Mouse (Mus musculus) heart, embryonic 11.5 days (tissue): ENCODE measurements around the gene Trim28. TPM values are rescaled to one million over a fixed set of nuclear protein-coding genes. Genes with fewer than 3 reads are reported as not detected.

Source experiments
- ATAC-seq: fragments of 200-750 bp; cut with Nextera tagmentation; replicated peaks from 2 replicates; pipeline ENCODE4 v1.8.0; 2017; ENCODE audit warnings: moderate library complexity; ENCODE audit not compliant: insufficient number of reproducible peaks, low FRiP score, low TSS enrichment
- H3K27ac ChIP-seq: fragments of 300-500 bp; sonication (generic); 2 replicates; pipeline ENCODE4 v1.5.1; 2014; ENCODE audit warnings: mild to moderate bottlenecking, low read depth, low read length
- H3K27me3 ChIP-seq: fragments of 300-500 bp; sonication (generic); 2 replicates; pipeline ENCODE4 v1.6.1; 2014; ENCODE audit warnings: mild to moderate bottlenecking, low read length, mixed read lengths; ENCODE audit not compliant: control insufficient read depth, insufficient read depth
- H3K36me3 ChIP-seq: fragments of 300-500 bp; sonication (generic); 2 replicates; pipeline ENCODE4 v1.6.1; 2014; ENCODE audit warnings: mild to moderate bottlenecking, low read length, moderate library complexity, mixed read lengths; ENCODE audit not compliant: control insufficient read depth, insufficient read depth
- H3K4me1 ChIP-seq: fragments of 300-500 bp; sonication (generic); 2 replicates; pipeline ENCODE4 v1.6.1; 2014; ENCODE audit warnings: low read length; ENCODE audit not compliant: control insufficient read depth, insufficient read depth
- H3K4me2 ChIP-seq: fragments of 300-500 bp; sonication (generic); 2 replicates; pipeline ENCODE4 v1.6.1; 2014; ENCODE audit warnings: mild to moderate bottlenecking, moderate library complexity
- H3K4me3 ChIP-seq: fragments of 300-500 bp; sonication (generic); 2 replicates; pipeline ENCODE4 v1.5.1; 2014; ENCODE audit warnings: low read depth, low read length
- H3K9ac ChIP-seq: fragments of 300-500 bp; sonication (generic); 2 replicates; pipeline ENCODE4 v1.6.1; 2014; ENCODE audit warnings: mild to moderate bottlenecking, low read depth, low read length, moderate library complexity
- H3K9me3 ChIP-seq: fragments of 300-500 bp; sonication (generic); replicated peaks from 2 replicates; pipeline ENCODE4 v1.6.1; 2016; ENCODE audit warnings: low read length; ENCODE audit not compliant: control insufficient read depth
- WGBS: fragments of 180-500 bp; shearing (Covaris S2); extraction: QIAGEN DNeasy Blood & Tissue Kit; methylation state at CpG from one replicate; pipeline ENCODE4 v1.1.7; 2014; ENCODE audit not compliant: insufficient replicate concordance; 5-methylcytosine and 5-hydroxymethylcytosine counted together
- polyA plus RNA-seq: library from polyadenylated mRNA; unstranded; fragments of >200 nt; fragmentation: Nextera tagmentation; extraction: Ambion mirVana; gene quantifications from 2 replicates; pipeline ENCODE4 v1.2.1, GENCODE M21; 2014

Gene Trim28
- polyA plus RNA-seq, 1 experiment from 2014 or later = 256 TPM

DNA sequence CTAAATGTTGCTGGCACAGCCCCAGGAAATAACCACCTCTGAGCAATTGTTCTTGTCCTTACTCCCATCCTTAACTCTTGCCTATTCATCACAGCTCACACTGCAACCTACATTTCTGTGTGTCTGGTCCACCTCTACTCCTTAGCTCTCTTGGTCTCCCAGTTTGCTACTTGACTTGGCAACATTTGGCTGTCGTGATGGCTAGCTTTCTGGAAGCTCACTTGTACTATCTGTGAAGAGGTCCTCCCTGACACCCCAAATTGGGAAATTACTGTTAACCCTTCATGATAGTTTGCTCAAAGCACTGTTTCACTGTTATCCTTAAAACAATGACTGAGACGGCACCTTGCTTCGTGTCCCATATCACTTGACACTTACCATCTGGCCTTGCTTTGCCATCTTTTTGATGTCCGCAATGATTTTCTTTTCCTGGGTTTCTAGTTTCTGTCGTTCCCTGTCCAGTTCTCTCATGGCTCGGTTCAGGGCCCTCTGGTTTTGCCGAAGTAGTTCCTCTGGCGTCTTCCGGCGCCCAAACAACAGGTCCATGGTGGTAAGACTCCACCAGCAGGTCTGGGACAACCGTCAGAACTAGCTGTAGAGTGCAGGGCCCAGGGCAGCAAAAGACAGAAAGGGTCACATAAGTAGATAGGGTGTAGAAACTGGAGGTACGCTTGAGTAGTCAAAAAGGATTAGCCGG is 34.7 kb downstream of the Trim28 start:
- H3K27ac ChIP-seq = peak overlapping the region; percentile 79; the same call in 1 of the 2 replicates
- peak overlapping the region; percentile 82 for H3K9ac ChIP-seq
- H3K27me3 ChIP-seq = no peaks in the 10 kb centered on the region
- 47% methylated on average over 13 of the region's 13 CpGs for WGBS
- peaks cover 14% of the 10 kb centered on the region for H3K4me1 ChIP-seq
- peak overlapping the region; percentile 82 for H3K4me2 ChIP-seq
- H3K36me3 ChIP-seq = peaks cover 44% of the 10 kb centered on the region
- peak overlapping the region; percentile 55 for H3K4me3 ChIP-seq
- ATAC-seq = no peak
- H3K9me3 ChIP-seq = no peaks in the 10 kb centered on the region

DNA sequence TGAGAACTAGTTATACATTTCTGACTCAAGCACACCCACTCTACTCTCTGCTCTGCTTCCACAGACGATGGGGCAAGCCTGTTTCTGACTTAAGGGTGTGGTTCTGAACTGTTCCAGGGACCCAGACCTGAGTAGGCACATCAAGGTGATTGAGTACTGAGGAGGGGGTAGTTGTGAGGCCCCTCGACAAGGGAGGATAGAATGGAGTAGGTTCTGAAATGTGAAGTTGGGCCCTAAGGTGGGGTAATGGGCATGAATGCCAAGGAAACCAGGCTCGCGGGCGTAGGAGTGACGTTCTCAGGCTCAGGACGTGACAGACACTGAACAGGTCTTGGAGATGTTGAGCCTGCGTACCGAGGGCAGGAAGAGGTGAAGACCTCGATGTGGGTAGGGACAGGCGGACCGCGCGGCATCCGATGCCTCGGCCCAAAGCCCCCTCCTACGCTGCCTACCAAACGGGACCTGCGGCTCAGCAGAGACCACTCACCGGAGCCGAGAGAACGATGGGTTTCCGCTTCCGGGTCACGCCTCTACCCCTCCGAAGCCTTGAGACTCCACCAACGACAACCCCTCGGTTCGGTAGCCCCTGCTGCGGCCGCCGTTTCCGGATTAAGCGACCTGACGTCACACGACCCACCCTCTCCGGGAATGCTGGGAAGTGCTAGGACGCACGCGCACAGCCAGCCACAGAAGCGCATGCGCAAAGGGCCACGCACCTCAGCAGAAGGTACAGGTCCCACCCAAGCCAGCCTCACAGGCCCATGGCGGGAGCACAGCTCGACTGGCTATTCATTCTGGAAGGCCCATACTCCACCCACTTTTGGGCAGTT is 35.4 kb downstream of the Trim28 start, which contains the start of gene Chmp2a:
TSS of gene Chmp2a (minus strand) at position 660 of the 830 bp plus-strand sequence.
- ATAC-seq = peak; percentile 74
- Histone ChIP-seq H3K27me3 (no peaks in the 10 kb centered on the region), H3K4me3 (peak within 1 kb of the TSS; percentile 55), H3K9me3 (no peaks in the 10 kb centered on the region), H3K4me2 (peak within 1 kb of the TSS; percentile 82), H3K36me3 (peaks cover 37% of the 10 kb centered on the region), H3K9ac (peak within 1 kb of the TSS; percentile 82), H3K27ac (peak within 1 kb of the TSS; percentile 79), H3K4me1 (peaks cover 21% of the 10 kb centered on the region)
- under 1% methylated on average over 44 of the region's 45 CpGs for WGBS

DNA sequence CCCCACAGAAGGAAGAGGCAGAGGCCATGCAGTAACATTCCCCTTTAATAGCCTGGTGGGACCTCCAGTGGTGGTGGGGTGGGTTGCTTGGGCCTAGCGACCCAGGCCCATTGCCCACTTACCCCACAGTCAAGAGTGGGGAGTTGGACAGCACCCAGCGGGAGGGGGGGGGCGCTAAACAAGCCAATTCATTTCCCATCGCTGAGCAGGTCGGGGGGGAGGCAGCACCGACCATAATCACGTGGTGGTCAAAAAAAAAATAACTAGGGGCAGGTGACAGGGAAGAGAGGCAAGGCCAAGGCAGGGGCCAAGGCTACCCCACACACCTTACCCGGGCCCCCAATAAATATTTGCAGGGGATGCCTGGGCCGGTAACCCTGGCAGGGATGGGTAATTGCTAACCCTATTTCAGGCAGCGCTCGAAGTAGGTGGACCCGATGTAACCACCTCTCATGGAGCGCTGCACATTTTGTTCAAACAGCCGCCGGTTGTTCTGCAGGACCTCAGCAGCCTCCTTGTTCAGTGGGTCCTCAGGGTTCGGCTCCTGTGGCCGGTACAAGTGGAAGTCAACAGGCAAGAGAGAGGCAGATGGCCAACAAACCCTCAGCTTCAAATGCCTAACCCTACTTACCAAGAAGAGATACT is 36.4 kb downstream of the Trim28 start:
- no peaks in the 10 kb centered on the region for H3K9me3 ChIP-seq
- H3K4me2 ChIP-seq = peak overlapping the region; percentile 82
- WGBS = 87% methylated on average over 17 of the region's 17 CpGs
- 0 out of 2 replicates have a peak overlapping the region, but pooled peaks have one; percentile 23 for H3K9ac ChIP-seq
- H3K4me3 ChIP-seq = peak overlapping the region; percentile 55
- H3K4me1 ChIP-seq = peaks cover 21% of the 10 kb centered on the region
- no peaks in the 10 kb centered on the region for H3K27me3 ChIP-seq
- ATAC-seq = no peak
- peak overlapping the region; percentile 23 for H3K27ac ChIP-seq
- H3K36me3 ChIP-seq = peaks cover 27% of the 10 kb centered on the region

DNA sequence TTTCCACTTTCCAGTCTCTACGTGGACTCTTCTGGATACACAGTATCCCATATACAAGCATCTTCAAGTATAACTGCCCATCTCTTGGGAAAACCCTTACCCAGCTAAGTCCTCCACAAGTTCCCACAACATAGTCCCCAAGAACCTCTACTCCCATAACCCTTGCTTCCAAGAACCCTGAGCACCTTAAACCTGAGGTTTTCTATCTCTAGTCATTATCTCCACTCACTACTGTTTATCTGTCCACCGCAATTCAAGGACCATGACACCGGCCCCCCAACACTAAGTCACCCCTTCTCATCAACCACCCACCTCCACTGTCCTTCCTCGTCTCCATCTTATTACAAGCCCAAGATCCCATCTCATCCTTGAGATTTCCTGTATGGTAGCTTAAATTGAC is 37.9 kb downstream of the Trim28 start:
- no peak for ATAC-seq
- no peaks in the 10 kb centered on the region for H3K27me3 ChIP-seq
- H3K9me3 ChIP-seq = no peaks in the 10 kb centered on the region
- peak overlapping the region; percentile 69 for H3K4me2 ChIP-seq
- WGBS = 28% methylated on average over 4 of the region's 4 CpGs
- H3K36me3 ChIP-seq = peaks cover 19% of the 10 kb centered on the region
- peak overlapping the region; percentile 97 for H3K9ac ChIP-seq
- peaks cover 21% of the 10 kb centered on the region for H3K4me1 ChIP-seq
- H3K4me3 ChIP-seq = peak overlapping the region; percentile 81
- no peak overlapping the region; the same call in 1 of the 2 replicates for H3K27ac ChIP-seq

DNA sequence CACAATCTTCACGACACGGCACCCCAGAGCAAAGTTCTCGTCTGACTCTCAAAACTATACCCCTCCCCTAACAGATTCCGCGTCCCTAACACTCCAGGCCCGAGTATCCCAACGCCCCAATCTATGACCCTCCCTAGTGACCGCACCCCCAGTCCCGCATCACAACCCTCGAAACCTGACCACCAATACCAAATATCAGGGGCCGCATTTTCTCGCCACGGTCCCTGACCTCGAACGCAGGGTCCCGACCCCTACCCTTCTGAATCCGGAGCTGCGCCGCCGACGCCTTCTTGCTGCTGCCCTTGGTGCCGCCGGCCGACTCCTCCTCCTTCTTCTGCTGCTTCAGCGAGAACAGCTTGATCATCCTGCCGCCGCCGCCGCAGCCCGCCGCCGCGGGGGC is 38.5 kb downstream of the Trim28 start:
- peak overlapping the region; percentile 99 for H3K27ac ChIP-seq
- under 1% methylated on average over 32 of the region's 33 CpGs for WGBS
- ATAC-seq = peak; percentile 5; the same call in 1 of the 2 replicates

DNA sequence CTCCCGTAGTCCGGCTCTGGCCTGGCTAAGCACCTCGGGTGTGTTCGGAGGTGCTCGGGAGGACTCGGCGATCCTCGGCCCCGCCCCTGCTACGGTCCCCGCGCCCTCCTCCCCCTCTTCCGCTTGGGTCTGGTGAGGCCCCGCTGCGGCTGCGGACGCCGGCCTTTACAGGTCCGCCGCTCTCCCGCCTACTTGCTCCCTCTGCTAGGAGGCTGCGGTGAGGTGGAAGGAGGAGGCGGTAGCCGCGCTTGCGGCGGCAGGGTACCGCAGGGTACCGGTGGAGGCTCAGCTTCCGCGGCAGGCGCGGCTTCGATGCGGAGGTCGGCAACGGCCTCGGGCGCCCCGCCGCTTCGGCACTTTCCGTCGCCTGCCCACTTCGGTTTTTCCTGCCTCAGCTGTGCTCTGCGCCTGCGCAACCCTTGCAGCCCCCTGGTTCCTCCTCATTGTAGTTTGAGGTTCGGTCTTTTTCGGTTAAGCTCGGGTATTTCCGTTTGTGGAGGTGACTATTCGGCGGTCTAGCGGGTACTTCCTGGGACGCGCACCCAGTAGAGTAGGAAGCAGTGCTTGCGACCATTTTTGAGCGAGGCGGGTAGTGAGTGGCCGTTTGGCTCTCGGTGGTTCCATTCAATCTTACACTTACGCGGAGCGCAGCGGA is 39.1 kb downstream of the Trim28 start, which contains the start of gene Ube2m:
TSS of gene Ube2m (minus strand) at position 375 of the 655 bp plus-strand sequence.
- peak; percentile 91 for ATAC-seq
- peak within 1 kb of the TSS; percentile 97 for H3K9ac ChIP-seq
- peaks cover 10% of the 10 kb centered on the region for H3K27me3 ChIP-seq
- under 1% methylated on average over 59 of the region's 65 CpGs for WGBS
- H3K4me1 ChIP-seq = peaks cover 20% of the 10 kb centered on the region
- peaks cover 4% of the 10 kb centered on the region; the same call in 1 of the 2 replicates for H3K9me3 ChIP-seq
- peak within 1 kb of the TSS; percentile 69 for H3K4me2 ChIP-seq
- peak within 1 kb of the TSS; percentile 99 for H3K27ac ChIP-seq
- H3K4me3 ChIP-seq = peak within 1 kb of the TSS; percentile 81
- peaks cover 14% of the 10 kb centered on the region for H3K36me3 ChIP-seq

More for the DNA sequence above, 38.5 kb downstream of the Trim28 start:
- H3K27me3 ChIP-seq = peaks cover 3% of the 10 kb centered on the region; the same call in 1 of the 2 replicates
- H3K4me1 ChIP-seq = peaks cover 21% of the 10 kb centered on the region
- H3K36me3 ChIP-seq = peaks cover 17% of the 10 kb centered on the region
- H3K4me2 ChIP-seq = peak overlapping the region; percentile 69
- H3K9ac ChIP-seq = peak overlapping the region; percentile 97
- H3K4me3 ChIP-seq = peak overlapping the region; percentile 81
- no peaks in the 10 kb centered on the region; the same call in 1 of the 2 replicates for H3K9me3 ChIP-seq

DNA sequence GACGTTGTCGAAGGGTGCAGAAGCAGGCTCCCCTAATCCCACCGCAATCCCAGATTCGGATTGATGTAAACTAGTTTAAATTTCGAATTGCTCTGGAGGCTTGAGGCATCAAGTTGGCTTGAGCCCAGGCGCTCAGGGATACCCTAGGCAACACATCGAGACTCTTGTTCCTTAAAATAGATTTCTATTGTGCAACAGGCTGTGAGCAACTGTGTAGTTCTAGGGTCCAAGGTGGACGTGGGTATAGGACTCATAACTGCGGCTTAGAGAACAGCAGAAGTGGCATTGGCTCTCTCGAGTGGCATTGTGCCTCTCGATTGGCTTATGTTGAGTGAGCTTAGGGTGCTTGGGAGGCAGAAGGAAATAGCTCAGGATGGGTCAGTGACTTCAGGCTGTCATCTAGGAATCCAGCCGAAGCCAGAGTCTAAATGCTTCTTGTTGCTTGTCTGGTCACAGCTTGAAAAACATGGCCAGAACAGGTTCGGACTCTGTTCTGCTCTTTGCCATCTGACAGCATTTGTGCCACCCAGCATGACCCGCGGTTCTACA is 39.8 kb downstream of the Trim28 start:
- Histone ChIP-seq H3K27ac (peak overlapping the region; percentile 99), H3K9me3 (peaks cover 9% of the 10 kb centered on the region), H3K4me1 (peaks cover 16% of the 10 kb centered on the region), H3K9ac (peak overlapping the region; percentile 97), H3K4me3 (peak overlapping the region; percentile 81), H3K27me3 (peaks cover 16% of the 10 kb centered on the region), H3K36me3 (peaks cover 14% of the 10 kb centered on the region), H3K4me2 (peak overlapping the region; percentile 69)
- 17% methylated on average over 15 of the region's 15 CpGs for WGBS
- no peak for ATAC-seq
